Mouse (Mus musculus): Measurements from ENCODE around the gene Gm2a. TPM values are rescaled to one million over a fixed set of nuclear protein-coding genes. Genes with fewer than 3 reads are reported as not detected.

The Gm2a gene
- polyA plus RNA-seq, 1 experiment, result 53.0 TPM

DNA sequence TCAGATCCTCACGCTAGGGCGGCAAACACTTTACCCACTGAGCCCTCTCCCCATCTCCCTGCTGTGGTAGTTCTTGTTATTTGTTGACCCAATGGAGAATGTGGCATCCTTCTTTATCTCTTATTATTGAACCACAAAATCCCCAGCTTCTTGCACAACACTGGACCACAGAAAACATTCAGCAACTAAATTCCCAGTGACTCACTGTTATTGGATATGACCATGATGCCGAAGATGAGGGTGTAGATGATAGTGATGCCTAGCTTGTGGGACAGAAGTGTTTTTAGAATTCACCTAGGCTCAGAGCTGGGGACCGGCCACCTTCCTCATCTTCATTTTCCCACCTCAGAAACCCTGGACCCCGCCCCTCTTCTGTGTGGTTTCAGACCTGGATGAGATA is 37.0 kb downstream of the Gm2a start:
- 92% methylated on average over 5 of the region's 5 CpGs for WGBS
- TF ChIP-seq POLR2A (IDR thresholded peaks at IDR 0.05; ENCODE audit: borderline replicate concordance, insufficient read depth, low read length) (no peak), CTCF (IDR thresholded peaks at IDR 0.05; ENCODE audit: borderline replicate concordance, insufficient read depth, low read depth, low read length) (no peak)
- no peak for DNase-seq
- no peak overlapping the region for H3K27ac ChIP-seq (ENCODE audit: insufficient read depth, low read length)
- no peaks in the 10 kb centered on the region for H3K27me3 ChIP-seq (ENCODE audit: control insufficient read depth, insufficient read depth, low read length)
- no peak overlapping the region for H3K4me3 ChIP-seq (replicated peaks; ENCODE audit: insufficient read depth, low read depth, low read length)
- H3K4me1 ChIP-seq (ENCODE audit: control insufficient read depth, insufficient read depth, low read length), result no peaks in the 10 kb centered on the region

DNA sequence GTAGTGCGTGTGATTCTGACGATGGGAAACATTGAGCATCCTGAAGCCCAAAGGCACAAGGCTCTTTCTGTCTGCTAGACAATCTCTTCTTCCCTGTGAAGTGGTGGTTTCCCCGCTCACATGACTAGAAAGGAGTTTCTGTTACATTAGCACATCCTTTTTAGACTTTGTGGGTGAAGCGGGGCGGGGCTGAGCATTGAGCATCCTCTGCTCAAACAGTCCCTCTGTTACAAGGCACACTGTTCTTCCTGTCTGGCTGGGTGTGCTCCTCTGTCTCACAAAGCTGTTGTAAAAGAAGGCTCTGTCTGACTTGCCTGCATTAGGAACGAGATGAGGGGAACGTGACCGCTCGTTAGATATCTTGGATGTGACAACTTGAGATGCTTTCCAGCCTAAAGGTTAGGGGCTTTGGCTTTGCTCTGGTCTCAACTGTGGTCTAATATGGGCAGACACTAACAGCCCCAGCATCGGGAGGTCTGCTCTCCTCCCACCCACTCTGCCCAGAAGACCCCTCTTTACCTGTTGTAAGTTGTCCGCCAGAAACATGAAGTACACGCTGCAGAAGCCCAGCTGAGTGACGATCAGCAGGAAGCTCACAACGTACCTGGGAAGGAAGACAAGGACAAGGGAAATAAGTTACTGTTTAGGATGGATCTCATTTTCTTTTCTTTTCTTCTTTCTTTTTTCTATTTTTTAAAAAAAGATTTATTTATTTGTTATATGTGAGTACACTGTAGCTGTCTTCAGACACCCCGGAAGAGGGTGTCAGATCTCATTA is 39.0 kb downstream of the Gm2a start:
- H3K4me3 ChIP-seq (replicated peaks; ENCODE audit: insufficient read depth, low read depth, low read length), result no peak overlapping the region
- no peak overlapping the region for H3K27ac ChIP-seq (ENCODE audit: insufficient read depth, low read length)
- no peaks in the 10 kb centered on the region for H3K27me3 ChIP-seq (ENCODE audit: control insufficient read depth, insufficient read depth, low read length)
- TF ChIP-seq POLR2A (IDR thresholded peaks at IDR 0.05; ENCODE audit: borderline replicate concordance, insufficient read depth, low read length) (no peak), CTCF (IDR thresholded peaks at IDR 0.05; ENCODE audit: borderline replicate concordance, insufficient read depth, low read depth, low read length) (no peak)
- no peak for DNase-seq
- no peaks in the 10 kb centered on the region for H3K4me1 ChIP-seq (ENCODE audit: control insufficient read depth, insufficient read depth, low read length)
- 86% methylated on average over 15 of the region's 15 CpGs for WGBS

DNA sequence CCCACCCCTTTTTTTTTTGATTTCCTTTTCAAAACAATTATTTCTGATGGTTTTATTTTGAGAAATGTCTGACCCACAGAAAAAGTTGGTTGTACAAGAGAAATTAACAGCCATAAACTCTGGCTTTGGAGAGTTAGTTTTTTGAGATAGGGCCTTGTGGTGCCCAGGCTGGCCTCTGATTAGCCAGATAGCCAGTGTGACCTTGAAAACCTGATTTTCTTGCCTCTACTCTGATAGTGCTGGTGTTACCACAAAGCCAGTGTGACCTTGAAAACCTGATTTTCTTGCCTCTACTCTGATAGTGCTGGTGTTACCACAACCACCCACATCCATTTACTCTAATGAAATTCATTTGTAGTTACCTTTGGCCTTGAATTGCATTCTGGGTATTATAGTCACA is 39.7 kb downstream of the Gm2a start:
- no peaks in the 10 kb centered on the region for H3K27me3 ChIP-seq (ENCODE audit: control insufficient read depth, insufficient read depth, low read length)
- no peak overlapping the region for H3K27ac ChIP-seq (ENCODE audit: insufficient read depth, low read length)
- H3K4me1 ChIP-seq (ENCODE audit: control insufficient read depth, insufficient read depth, low read length), result no peaks in the 10 kb centered on the region
- DNase-seq, result no peak
- TF ChIP-seq CTCF (IDR thresholded peaks at IDR 0.05; ENCODE audit: borderline replicate concordance, insufficient read depth, low read depth, low read length) (no peak), POLR2A (IDR thresholded peaks at IDR 0.05; ENCODE audit: borderline replicate concordance, insufficient read depth, low read length) (no peak)
- no peak overlapping the region for H3K4me3 ChIP-seq (replicated peaks; ENCODE audit: insufficient read depth, low read depth, low read length)

DNA sequence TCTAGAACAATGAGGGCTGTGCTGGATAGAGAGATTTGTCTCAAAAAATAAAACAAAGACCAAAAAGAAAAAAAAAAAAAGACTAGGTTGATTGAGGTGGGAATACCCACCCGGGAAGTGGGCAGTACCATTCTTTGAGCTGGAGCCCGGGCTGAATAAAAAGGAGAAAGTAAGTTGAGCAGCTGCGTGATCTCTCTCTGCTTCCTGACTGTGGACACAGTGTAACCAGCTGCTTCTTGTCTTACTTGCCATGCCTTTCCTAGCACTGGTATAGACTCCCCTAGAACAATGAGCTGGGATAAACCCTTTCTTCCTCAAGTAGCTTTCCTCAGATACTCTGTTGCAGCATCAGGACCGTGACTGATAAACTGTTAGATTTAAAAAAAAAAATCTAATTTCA is 43.6 kb downstream of the Gm2a start:
- TF ChIP-seq POLR2A (IDR thresholded peaks at IDR 0.05; ENCODE audit: borderline replicate concordance, insufficient read depth, low read length), result no peak
- Histone ChIP-seq H3K27me3 (ENCODE audit: control insufficient read depth, insufficient read depth, low read length) (no peaks in the 10 kb centered on the region), H3K27ac (ENCODE audit: insufficient read depth, low read length) (no peak overlapping the region), H3K4me3 (replicated peaks; ENCODE audit: insufficient read depth, low read depth, low read length) (no peak overlapping the region), H3K4me1 (ENCODE audit: control insufficient read depth, insufficient read depth, low read length) (no peaks in the 10 kb centered on the region)
- WGBS, result 76% methylated on average over 4 of the region's 4 CpGs
- no peak for DNase-seq

DNA sequence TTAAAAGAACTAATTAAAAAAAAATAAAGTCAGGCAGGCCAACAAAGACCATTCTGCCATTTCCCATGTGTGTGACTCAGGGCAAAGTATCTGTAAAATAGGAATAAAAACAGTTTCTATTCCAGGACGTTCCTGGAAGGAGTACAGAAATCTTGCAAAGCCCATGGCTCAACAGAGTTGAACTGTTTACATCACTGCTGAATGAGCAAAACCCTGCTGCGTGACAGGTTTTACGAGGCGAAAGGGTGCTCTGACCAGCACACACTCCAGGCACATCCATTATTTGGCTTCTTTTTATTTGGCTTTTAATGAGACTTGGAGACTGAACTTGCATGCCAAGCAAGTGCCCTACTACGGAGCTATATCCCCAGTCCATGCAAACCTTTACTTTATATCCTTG is 46.1 kb downstream of the Gm2a start:
- TF ChIP-seq POLR2A (IDR thresholded peaks at IDR 0.05; ENCODE audit: borderline replicate concordance, insufficient read depth, low read length), result no peak
- no peak for TF ChIP-seq CTCF (IDR thresholded peaks at IDR 0.05; ENCODE audit: borderline replicate concordance, insufficient read depth, low read depth, low read length)
- DNase-seq, result no peak
- no peak overlapping the region for H3K27ac ChIP-seq (ENCODE audit: insufficient read depth, low read length)
- H3K4me1 ChIP-seq (ENCODE audit: control insufficient read depth, insufficient read depth, low read length), result no peaks in the 10 kb centered on the region
- WGBS, result 83% methylated on average over 5 of the region's 5 CpGs
- no peaks in the 10 kb centered on the region; the same call in 1 of the 2 replicates for H3K27me3 ChIP-seq (ENCODE audit: control insufficient read depth, insufficient read depth, low read length)
- H3K4me3 ChIP-seq (replicated peaks; ENCODE audit: insufficient read depth, low read depth, low read length), result no peak overlapping the region

DNA sequence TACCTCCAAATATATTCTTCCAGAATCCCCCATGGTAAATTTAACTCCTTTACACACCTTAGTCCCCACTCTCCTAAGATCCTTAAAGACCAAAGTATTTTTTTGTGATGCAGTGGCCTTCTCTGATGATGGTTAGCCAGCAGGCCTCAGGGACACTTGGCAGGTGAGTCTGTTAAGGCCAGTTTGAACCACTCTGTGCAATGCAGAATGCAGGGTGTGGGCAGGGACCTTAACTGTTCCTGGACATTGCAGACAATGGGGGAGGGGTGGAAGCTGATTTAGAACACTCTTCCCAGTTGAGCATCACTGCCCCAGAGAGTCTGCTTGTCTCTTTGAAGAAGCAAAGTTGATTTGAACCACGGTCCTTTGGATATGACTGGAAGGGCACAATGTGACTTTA is 48.9 kb downstream of the Gm2a start:
- no peaks in the 10 kb centered on the region; the same call in 1 of the 2 replicates for H3K4me1 ChIP-seq (ENCODE audit: control insufficient read depth, insufficient read depth, low read length)
- H3K27ac ChIP-seq (ENCODE audit: insufficient read depth, low read length), result no peak overlapping the region
- no peak for DNase-seq
- H3K4me3 ChIP-seq (replicated peaks; ENCODE audit: insufficient read depth, low read depth, low read length), result no peak overlapping the region
- TF ChIP-seq CTCF (IDR thresholded peaks at IDR 0.05; ENCODE audit: borderline replicate concordance, insufficient read depth, low read depth, low read length), result no peak
- no peak for TF ChIP-seq POLR2A (IDR thresholded peaks at IDR 0.05; ENCODE audit: borderline replicate concordance, insufficient read depth, low read length)
- WGBS, result 71% methylated on average over 1 of the region's 1 CpGs
- no peaks in the 10 kb centered on the region; the same call in 1 of the 2 replicates for H3K27me3 ChIP-seq (ENCODE audit: control insufficient read depth, insufficient read depth, low read length)

DNA sequence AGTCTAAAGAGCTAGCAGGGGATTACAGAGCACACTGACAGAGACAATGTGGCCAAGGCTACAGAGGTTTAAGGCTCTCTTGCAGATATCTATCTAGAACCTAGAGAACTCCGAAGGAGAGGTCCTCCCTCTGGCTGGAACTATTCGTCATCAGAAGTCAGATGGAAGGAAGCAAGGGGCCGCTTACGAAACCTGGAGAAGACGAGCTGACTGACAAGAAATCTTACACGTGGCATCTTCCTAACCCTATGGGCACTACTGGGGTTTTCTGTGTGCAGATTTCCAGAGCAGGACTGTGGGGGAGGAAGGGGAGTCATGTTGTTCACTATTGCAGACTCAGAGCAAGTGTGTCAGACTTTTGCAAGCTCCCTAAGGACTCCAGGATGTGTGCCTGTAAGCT is 49.5 kb downstream of the Gm2a start:
- WGBS, result 76% methylated on average over 6 of the region's 6 CpGs

DNA sequence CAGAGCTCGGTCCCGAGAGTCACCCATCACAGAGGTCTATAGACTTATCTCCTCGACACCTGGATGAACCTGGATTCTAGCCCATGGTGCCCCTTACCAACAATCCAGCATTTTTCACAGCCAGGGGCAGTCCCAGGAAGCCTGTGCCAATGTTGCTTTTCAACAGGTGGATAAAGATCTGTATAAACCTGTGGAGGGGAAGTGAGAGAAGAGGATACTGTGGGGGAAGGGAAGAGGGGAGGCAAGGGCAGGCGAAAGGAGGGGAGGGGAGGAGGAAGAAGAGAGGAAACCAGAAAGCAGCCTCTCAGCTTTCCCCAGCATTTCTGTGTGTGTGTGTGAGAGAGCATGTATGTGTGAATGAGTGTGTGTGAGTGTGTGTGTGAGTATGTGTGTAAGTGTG is 50.5 kb downstream of the Gm2a start:
- Histone ChIP-seq H3K27me3 (ENCODE audit: control insufficient read depth, insufficient read depth, low read length) (no peaks in the 10 kb centered on the region; the same call in 1 of the 2 replicates), H3K27ac (ENCODE audit: insufficient read depth, low read length) (no peak overlapping the region), H3K4me1 (ENCODE audit: control insufficient read depth, insufficient read depth, low read length) (no peaks in the 10 kb centered on the region; the same call in 1 of the 2 replicates), H3K4me3 (replicated peaks; ENCODE audit: insufficient read depth, low read depth, low read length) (no peak overlapping the region)
- 75% methylated on average over 4 of the region's 4 CpGs for WGBS
- TF ChIP-seq CTCF (IDR thresholded peaks at IDR 0.05; ENCODE audit: borderline replicate concordance, insufficient read depth, low read depth, low read length), result no peak
- TF ChIP-seq POLR2A (IDR thresholded peaks at IDR 0.05; ENCODE audit: borderline replicate concordance, insufficient read depth, low read length), result no peak
- DNase-seq, result no peak

More for the DNA sequence above, 49.5 kb downstream of the Gm2a start:
- Histone ChIP-seq H3K4me3 (replicated peaks; ENCODE audit: insufficient read depth, low read depth, low read length) (no peak overlapping the region), H3K4me1 (ENCODE audit: control insufficient read depth, insufficient read depth, low read length) (no peaks in the 10 kb centered on the region; the same call in 1 of the 2 replicates), H3K27me3 (ENCODE audit: control insufficient read depth, insufficient read depth, low read length) (no peaks in the 10 kb centered on the region; the same call in 1 of the 2 replicates), H3K27ac (ENCODE audit: insufficient read depth, low read length) (no peak overlapping the region)
- TF ChIP-seq CTCF (IDR thresholded peaks at IDR 0.05; ENCODE audit: borderline replicate concordance, insufficient read depth, low read depth, low read length) (no peak), POLR2A (IDR thresholded peaks at IDR 0.05; ENCODE audit: borderline replicate concordance, insufficient read depth, low read length) (no peak)
- DNase-seq, result no peak
